Mouse (Mus musculus): ENCODE data around the gene H2-DMb2.

Gene H2-DMb2

GRCm38 (mm10) chr17:34186885-34187260 is 43.8 kb downstream of the H2-DMb2 start:
- DNase-seq: no peak

GRCm38 (mm10) chr17:34187261-34187916 is 44.3 kb downstream of the H2-DMb2 start, which contains the start of the genes Tap1 and Psmb9:
Gene Tap1 (plus strand): TSS chr17:34187553.
Gene Psmb9 (minus strand): TSS chr17:34187764.
- DNase-seq: peak; percentile 76

- DNase-seq: no peak
Observed at GRCm38 (mm10) chr17:34188010-34188409, 44.9 kb downstream of the H2-DMb2 start.

- DNase-seq: no peak
Observed at GRCm38 (mm10) chr17:34188986-34189385, 45.9 kb downstream of the H2-DMb2 start.

- DNase-seq: no peak
Observed at GRCm38 (mm10) chr17:34192852-34193251, 49.7 kb downstream of the H2-DMb2 start.

GRCm38 (mm10) chr17:34193468-34193867 is 50.4 kb downstream of the H2-DMb2 start:
- no peak for DNase-seq

GRCm38 (mm10) chr17:34194723-34195122 is 51.6 kb downstream of the H2-DMb2 start:
- no peak for DNase-seq

GRCm38 (mm10) chr17:34196491-34196890 is 53.4 kb downstream of the H2-DMb2 start:
- no peak for DNase-seq

- peak; percentile 64 for DNase-seq
Observed at GRCm38 (mm10) chr17:34196941-34197894, 54.1 kb downstream of the H2-DMb2 start, which contains the start of gene Psmb8. Gene Psmb8 (plus strand): TSS chr17:34197721.

GRCm38 (mm10) chr17:34197904-34198520 is 54.9 kb downstream of the H2-DMb2 start:
- no peak for DNase-seq

- DNase-seq: no peak
Observed at GRCm38 (mm10) chr17:34198521-34198912, 55.4 kb downstream of the H2-DMb2 start.

- DNase-seq: no peak
Observed at GRCm38 (mm10) chr17:34199050-34199619, 56.0 kb downstream of the H2-DMb2 start.

- DNase-seq: no peak
Observed at GRCm38 (mm10) chr17:34200047-34200446, 56.9 kb downstream of the H2-DMb2 start.

GRCm38 (mm10) chr17:34200772-34201505 is 57.8 kb downstream of the H2-DMb2 start:
- no peak for DNase-seq

Data from cerebellum, adult 11 months (tissue).